Mouse (Mus musculus) neural tube, embryonic 11.5 days (tissue): Measurements from ENCODE around the gene Apopt1. TPM values are rescaled to one million over a fixed set of nuclear protein-coding genes. Genes with fewer than 3 reads are reported as not detected.
A peak's percentile ranks its signal among the peaks of the same experiment; 100 is the strongest.

Experiments used
- ATAC-seq: fragments of 200-750 bp; cut with Nextera tagmentation; 2 replicates; pipeline ENCODE4 v1.8.0; 2017; ENCODE audit warnings: moderate number of reproducible peaks, mild to moderate bottlenecking, moderate TSS enrichment, moderate library complexity; ENCODE audit not compliant: insufficient read depth, low FRiP score, low TSS enrichment
- DNase-seq: peaks from one replicate; pipeline ENCODE4 v3.0.0-alpha.2; 2015; ENCODE audit warnings: low spot score
- H3K27ac ChIP-seq: fragments of 300-500 bp; sonication (generic); 2 replicates; pipeline ENCODE4 v1.5.1; 2014; ENCODE audit warnings: low read depth, mild to moderate bottlenecking, low read length
- H3K27me3 ChIP-seq: fragments of 300-500 bp; sonication (generic); 2 replicates; pipeline ENCODE4 v1.6.1; 2014; ENCODE audit warnings: mild to moderate bottlenecking, low read length, mixed read lengths; ENCODE audit not compliant: control insufficient read depth, insufficient read depth
- H3K36me3 ChIP-seq: fragments of 300-500 bp; sonication (generic); 2 replicates; pipeline ENCODE4 v1.6.1; 2014; ENCODE audit warnings: mild to moderate bottlenecking, low read length, moderate library complexity, mixed read lengths; ENCODE audit not compliant: control insufficient read depth, insufficient read depth
- H3K4me1 ChIP-seq: fragments of 300-500 bp; sonication (generic); 2 replicates; pipeline ENCODE4 v1.6.1; 2014; ENCODE audit warnings: low read length, mixed read lengths; ENCODE audit not compliant: control insufficient read depth, insufficient read depth
- H3K4me2 ChIP-seq: fragments of 300-500 bp; sonication (generic); 2 replicates; pipeline ENCODE4 v1.6.1; 2014; ENCODE audit warnings: low read depth, mild to moderate bottlenecking, moderate library complexity
- H3K4me3 ChIP-seq: fragments of 300-500 bp; sonication (generic); 2 replicates; pipeline ENCODE4 v1.5.1; 2014; ENCODE audit warnings: low read depth, low read length
- H3K9ac ChIP-seq: fragments of 300-500 bp; sonication (generic); 2 replicates; pipeline ENCODE4 v1.6.1; 2014; ENCODE audit warnings: mild to moderate bottlenecking, low read length
- H3K9me3 ChIP-seq: fragments of 300-500 bp; sonication (generic); 2 replicates; pipeline ENCODE4 v1.6.1; 2016; ENCODE audit warnings: low read length; ENCODE audit not compliant: control insufficient read depth
- WGBS: fragments of 180-500 bp; shearing (Covaris S2); extraction: QIAGEN DNeasy Blood & Tissue Kit; methylation state at CpG from one replicate; pipeline ENCODE4 v1.1.7; 2014; 5-methylcytosine and 5-hydroxymethylcytosine counted together
- polyA plus RNA-seq: library from polyadenylated mRNA; unstranded; fragments of >200 nt; fragmentation: Nextera tagmentation; extraction: Ambion mirVana; gene quantifications from 2 replicates; pipeline ENCODE4 v1.2.1, GENCODE M21; 2014

Apopt1 gene
- polyA plus RNA-seq, 1 experiment from 2014 or later, result 53.4 TPM

DNA sequence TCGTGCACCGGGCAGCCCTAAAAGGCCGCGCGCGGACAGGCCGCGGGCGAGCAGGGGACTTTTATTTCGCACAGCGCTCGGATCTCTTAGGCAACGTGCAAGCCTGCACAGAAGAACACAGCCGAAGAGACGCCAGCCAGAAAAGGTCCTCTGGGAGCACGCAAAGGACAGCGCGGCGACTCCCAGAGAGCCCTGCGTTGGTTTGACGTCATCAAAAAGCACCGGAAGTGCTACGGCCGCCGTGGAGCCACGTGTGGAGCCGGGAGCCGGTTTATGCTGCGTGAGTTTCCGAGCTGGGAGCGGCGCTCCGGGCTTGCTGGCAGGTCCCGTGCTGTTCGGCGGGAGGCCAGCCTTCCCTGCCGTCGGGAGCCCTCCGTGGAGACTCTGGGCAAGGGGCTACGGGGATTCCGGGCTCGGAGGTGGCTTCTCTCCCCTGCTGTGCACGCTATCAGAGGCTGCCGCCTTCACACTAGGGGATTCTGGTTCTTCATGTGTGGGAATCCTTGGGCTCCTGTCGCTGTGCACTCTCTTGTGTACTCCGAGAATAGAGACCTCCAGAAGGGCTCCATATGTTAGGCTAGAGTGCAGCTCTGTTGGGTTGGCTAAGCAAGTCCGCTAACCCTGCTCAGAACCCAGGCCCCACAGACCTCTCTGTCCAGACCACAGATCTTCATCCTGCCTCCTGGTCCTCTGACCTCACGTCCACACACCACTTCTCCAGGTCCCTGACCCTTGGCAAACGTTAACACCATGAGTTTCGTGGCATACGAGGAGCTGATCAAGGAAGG, 35.0 kb upstream of the Apopt1 start, which contains the start of gene Trmt61a:
TSS of gene Trmt61a (plus strand) at position 224 of the 788 bp plus-strand sequence.
- peak; percentile 94 for DNase-seq
- Histone ChIP-seq H3K9ac (peak within 1 kb of the TSS; percentile 78), H3K27ac (peak within 1 kb of the TSS; percentile 90), H3K27me3 (peaks cover 6% of the 10 kb centered on the region), H3K4me1 (peaks cover 16% of the 10 kb centered on the region), H3K36me3 (peaks cover 3% of the 10 kb centered on the region), H3K9me3 (no peaks in the 10 kb centered on the region), H3K4me3 (peak within 1 kb of the TSS; percentile 93), H3K4me2 (peak within 1 kb of the TSS; percentile 93)
- WGBS, result under 1% methylated on average over 51 of the region's 51 CpGs
- ATAC-seq, result peak; percentile 84

DNA sequence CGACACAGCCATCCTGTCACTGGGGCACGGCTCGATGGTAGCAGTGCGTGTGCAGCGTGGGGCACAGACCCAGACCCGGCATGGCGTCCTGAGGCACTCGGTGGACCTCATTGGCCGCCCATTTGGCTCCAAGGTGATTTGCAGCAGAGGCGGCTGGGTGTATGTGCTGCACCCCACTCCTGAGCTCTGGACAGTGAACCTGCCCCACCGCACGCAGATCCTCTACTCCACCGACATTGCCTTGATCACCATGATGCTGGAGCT, 34.5 kb upstream of the Apopt1 start:
- peaks cover 4% of the 10 kb centered on the region for H3K27me3 ChIP-seq
- H3K4me2 ChIP-seq, result peak overlapping the region; percentile 93
- H3K36me3 ChIP-seq, result peaks cover 3% of the 10 kb centered on the region
- ATAC-seq (0 out of 2 replicates have a peak, but pooled peaks have one; percentile 8), DNase-seq (no peak)
- peak overlapping the region; percentile 93 for H3K4me3 ChIP-seq
- no peak overlapping the region for H3K27ac ChIP-seq
- peak overlapping the region; percentile 78 for H3K9ac ChIP-seq
- no peaks in the 10 kb centered on the region for H3K9me3 ChIP-seq
- H3K4me1 ChIP-seq, result peaks cover 16% of the 10 kb centered on the region
- WGBS, result 11% methylated on average over 13 of the region's 13 CpGs

DNA sequence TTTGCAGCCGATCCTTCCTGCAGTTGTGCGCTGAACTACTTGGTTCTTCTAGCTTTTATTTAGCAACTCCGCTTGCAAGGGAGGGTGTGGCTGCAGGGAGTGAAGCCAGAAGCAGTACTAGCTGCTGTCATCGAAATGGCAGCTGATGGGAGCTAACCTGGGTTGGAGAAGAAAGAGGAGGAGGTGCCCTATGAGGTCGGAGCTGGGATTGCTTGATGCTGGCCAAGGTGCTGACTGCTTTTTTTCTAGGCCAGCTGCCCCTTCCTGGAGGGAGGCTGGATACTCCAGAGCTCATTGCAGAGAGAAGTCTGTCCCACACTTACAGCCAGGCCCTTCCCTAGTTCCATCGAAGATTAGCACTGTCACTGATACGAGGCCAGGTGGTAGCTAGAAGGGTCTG, 34.1 kb upstream of the Apopt1 start:
- Histone ChIP-seq H3K27me3 (peaks cover 2% of the 10 kb centered on the region), H3K9me3 (no peaks in the 10 kb centered on the region), H3K36me3 (peaks cover 3% of the 10 kb centered on the region), H3K4me2 (peak overlapping the region; percentile 93), H3K4me1 (peaks cover 16% of the 10 kb centered on the region), H3K27ac (no peak overlapping the region), H3K4me3 (peak overlapping the region; percentile 93), H3K9ac (peak overlapping the region; percentile 78)
- no peak for DNase-seq
- WGBS, result 59% methylated on average over 7 of the region's 7 CpGs
- ATAC-seq, result no peak

DNA sequence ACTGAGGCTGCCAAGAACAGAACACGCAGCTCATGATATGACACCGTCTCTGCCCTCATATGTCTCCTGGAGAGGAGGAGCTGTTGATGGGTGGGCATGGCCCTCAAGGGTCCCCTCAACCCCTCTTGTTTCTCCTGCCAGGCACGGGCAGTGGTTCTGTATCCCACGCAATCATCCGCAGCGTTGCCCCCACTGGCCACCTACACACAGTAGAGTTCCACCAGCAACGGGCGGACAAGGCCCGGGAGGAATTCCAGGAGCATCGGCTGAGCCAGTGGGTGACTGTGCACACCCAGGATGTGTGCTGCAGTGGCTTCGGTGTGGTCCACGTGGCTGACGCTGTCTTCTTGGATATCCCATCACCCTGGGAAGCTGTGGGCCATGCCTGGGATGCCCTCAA, 32.4 kb upstream of the Apopt1 start:
- H3K4me3 ChIP-seq, result no peak overlapping the region
- no peaks in the 10 kb centered on the region for H3K27me3 ChIP-seq
- H3K9me3 ChIP-seq, result no peaks in the 10 kb centered on the region
- peaks cover 16% of the 10 kb centered on the region for H3K4me1 ChIP-seq
- ATAC-seq (no peak), DNase-seq (no peak)
- no peak overlapping the region for H3K4me2 ChIP-seq
- H3K36me3 ChIP-seq, result peaks cover 3% of the 10 kb centered on the region
- 95% methylated on average over 13 of the region's 13 CpGs for WGBS
- H3K9ac ChIP-seq, result no peak overlapping the region
- no peak overlapping the region for H3K27ac ChIP-seq

DNA sequence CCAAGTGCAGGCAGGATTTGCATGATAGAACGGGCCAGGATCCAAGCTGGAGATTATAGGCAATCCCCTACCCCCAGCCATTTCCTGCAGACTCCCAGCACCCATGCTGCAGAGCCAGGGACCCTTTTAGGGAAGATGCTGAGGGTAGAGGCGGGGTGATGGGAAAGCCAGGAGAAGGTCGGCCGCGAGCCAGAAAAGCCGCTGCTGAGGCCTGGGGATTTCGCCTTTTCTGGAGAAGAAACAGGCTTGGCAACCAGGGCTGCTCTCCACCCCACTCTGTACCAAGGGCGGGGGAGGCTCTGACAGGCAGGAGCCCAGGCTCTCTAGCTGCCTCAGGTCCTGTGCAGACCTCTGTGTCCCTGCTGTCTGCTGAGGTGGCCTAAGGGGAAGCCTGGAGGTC, 31.8 kb upstream of the Apopt1 start:
- Histone ChIP-seq H3K4me1 (peaks cover 16% of the 10 kb centered on the region), H3K4me2 (no peak overlapping the region), H3K27me3 (no peaks in the 10 kb centered on the region), H3K36me3 (peaks cover 3% of the 10 kb centered on the region), H3K27ac (no peak overlapping the region), H3K4me3 (no peak overlapping the region), H3K9ac (no peak overlapping the region), H3K9me3 (no peaks in the 10 kb centered on the region)
- WGBS, result 95% methylated on average over 8 of the region's 8 CpGs
- DNase-seq, result no peak
- ATAC-seq, result no peak

DNA sequence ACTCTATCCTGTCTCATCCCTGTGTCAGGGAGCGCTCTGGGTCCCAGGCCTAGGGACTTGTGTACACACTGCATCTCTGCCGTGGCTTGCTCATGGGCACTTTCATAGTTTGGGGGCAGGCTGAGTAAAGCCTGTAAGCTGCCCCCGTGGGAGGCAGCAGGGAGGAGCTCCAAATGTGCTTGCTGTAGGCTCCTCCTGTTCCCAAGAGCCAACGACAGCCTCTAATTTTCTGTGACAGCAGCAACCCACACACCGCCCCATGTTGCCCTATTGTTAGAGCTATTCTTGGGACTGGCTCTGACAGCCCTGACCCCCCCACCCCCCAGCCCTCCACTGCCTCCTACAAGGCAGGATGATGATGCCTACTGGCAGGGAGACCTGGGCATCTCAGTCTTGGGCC, 31.1 kb upstream of the Apopt1 start:
- DNase-seq (no peak), ATAC-seq (no peak)
- Histone ChIP-seq H3K9ac (no peak overlapping the region), H3K27ac (no peak overlapping the region), H3K4me3 (no peak overlapping the region), H3K27me3 (no peaks in the 10 kb centered on the region), H3K4me2 (no peak overlapping the region), H3K36me3 (peaks cover 3% of the 10 kb centered on the region), H3K4me1 (peaks cover 18% of the 10 kb centered on the region), H3K9me3 (no peaks in the 10 kb centered on the region)
- WGBS, result 87% methylated on average over 5 of the region's 5 CpGs

DNA sequence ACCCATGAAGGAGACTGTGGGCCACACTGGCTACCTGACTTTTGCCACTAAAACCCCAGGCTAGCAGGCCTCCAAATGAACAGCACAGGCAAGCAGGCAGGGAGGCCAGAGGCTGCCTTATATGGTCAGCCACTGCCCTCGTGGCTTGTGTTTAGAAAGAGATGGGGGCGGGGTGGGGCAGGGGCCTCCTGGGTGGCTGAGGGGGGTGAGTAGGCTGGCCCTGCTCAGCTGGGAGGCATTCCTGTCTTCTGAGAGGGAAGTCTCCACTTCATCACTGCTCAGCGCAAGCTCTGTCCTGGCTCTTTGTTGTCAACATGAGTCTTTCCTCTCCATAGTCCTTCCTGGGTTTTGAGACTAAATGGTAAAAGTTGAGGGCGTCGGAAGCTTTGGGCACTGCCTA, 30.3 kb upstream of the Apopt1 start:
- H3K4me1 ChIP-seq, result peaks cover 17% of the 10 kb centered on the region
- ATAC-seq, result no peak
- no peak overlapping the region for H3K4me2 ChIP-seq
- no peaks in the 10 kb centered on the region for H3K27me3 ChIP-seq
- H3K36me3 ChIP-seq, result peaks cover 3% of the 10 kb centered on the region
- H3K9ac ChIP-seq, result no peak overlapping the region
- no peak overlapping the region for H3K27ac ChIP-seq
- no peak overlapping the region for H3K4me3 ChIP-seq
- H3K9me3 ChIP-seq, result no peaks in the 10 kb centered on the region
- 79% methylated on average over 3 of the region's 5 CpGs for WGBS
- no peak for DNase-seq

DNA sequence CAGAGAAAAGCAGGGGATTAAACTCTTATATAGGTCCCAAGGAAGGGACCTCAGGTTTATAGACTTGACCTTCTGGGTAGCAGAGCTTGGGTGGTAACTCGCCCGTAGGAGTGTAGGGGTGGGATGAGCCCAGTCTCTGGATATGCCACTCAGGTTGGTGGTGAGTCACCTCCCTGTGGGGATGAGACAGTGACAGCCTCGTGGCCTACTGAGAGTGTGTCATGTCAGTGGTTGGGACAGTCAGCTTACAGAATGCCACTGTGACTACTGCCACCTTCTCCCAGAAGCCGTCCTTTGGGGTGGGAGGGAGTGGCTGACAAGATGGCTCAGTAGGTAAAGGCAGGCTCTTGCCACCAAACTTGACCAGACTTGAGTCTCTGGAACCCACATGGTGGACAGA, 26.7 kb upstream of the Apopt1 start:
- no peaks in the 10 kb centered on the region for H3K9me3 ChIP-seq
- 85% methylated on average over 4 of the region's 4 CpGs for WGBS
- H3K27me3 ChIP-seq, result no peaks in the 10 kb centered on the region
- no peak for DNase-seq
- ATAC-seq, result no peak
- H3K4me3 ChIP-seq, result no peak overlapping the region
- H3K9ac ChIP-seq, result no peak overlapping the region
- H3K4me1 ChIP-seq, result peaks cover 19% of the 10 kb centered on the region
- no peak overlapping the region for H3K27ac ChIP-seq
- no peak overlapping the region for H3K4me2 ChIP-seq
- H3K36me3 ChIP-seq, result peaks cover 3% of the 10 kb centered on the region

DNA sequence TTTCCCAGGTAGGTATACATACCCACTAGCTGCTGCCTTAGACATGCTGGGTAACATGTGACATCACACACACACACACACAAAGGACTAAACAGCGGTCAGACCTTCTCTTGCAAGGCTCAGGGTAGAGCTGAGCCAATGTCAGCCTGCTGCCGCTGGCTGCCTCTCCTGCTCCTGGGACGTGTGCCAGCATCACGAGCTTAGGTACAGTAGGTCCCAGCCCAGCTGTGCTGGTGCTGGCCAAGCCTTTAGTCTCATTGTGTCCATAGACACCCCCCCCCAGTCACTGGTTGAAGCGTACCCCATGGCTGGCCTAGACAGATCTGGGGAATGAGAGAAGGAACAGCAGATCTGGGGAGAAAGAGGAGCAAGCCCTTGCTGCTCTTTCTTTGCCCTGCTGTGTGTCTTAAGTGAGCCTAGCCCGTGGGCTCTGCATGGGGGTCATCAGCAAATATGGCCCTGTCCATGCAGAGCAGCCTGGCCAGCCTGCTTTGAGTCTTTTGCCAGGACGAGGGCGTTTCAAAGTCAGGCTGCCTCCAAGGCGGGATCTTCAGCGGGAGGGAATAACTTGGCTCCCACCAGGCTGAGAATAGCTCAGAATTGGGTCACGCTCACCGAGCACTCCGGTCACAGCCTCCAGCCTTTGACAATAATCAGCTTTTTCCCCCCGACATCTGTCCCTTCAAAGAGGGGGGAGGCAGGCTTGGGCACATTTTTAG, 25.6 kb upstream of the Apopt1 start:
- H3K4me2 ChIP-seq, result no peak overlapping the region

More for the DNA sequence above, 25.6 kb upstream of the Apopt1 start:
- H3K27ac ChIP-seq, result peak overlapping the region; percentile 30; the same call in 1 of the 2 replicates
- no peaks in the 10 kb centered on the region for H3K27me3 ChIP-seq
- ATAC-seq (no peak), DNase-seq (no peak)
- H3K4me1 ChIP-seq, result peaks cover 29% of the 10 kb centered on the region
- no peaks in the 10 kb centered on the region for H3K9me3 ChIP-seq
- peak overlapping the region; percentile 44 for H3K9ac ChIP-seq
- 35% methylated on average over 14 of the region's 14 CpGs for WGBS
- H3K36me3 ChIP-seq, result peaks cover 2% of the 10 kb centered on the region
- H3K4me3 ChIP-seq, result no peak overlapping the region
